Mouse (Mus musculus) olfactory bulb, adult 2 months (tissue): ENCODE results near the gene Clpb. TPM values are rescaled to one million over a fixed set of nuclear protein-coding genes. Genes with fewer than 3 reads are reported as not detected.

Experiments used
- H3K27ac ChIP-seq: fragments of 200-500 bp; 2 replicates; pipeline ENCODE4 v1.5.1; 2012; ENCODE audit warnings: low read depth, low read length; ENCODE audit not compliant: insufficient read depth
- H3K4me1 ChIP-seq: fragments of 200-500 bp; 2 replicates; pipeline ENCODE4 v1.6.1; 2012; ENCODE audit warnings: low read length; ENCODE audit not compliant: control insufficient read depth, insufficient read depth
- H3K4me3 ChIP-seq: fragments of 200-500 bp; 2 replicates; pipeline ENCODE4 v1.5.1; 2012; ENCODE audit warnings: mild to moderate bottlenecking, low read depth, low read length, moderate library complexity; ENCODE audit not compliant: insufficient read depth
- CTCF ChIP-seq: fragments of 200-500 bp; IDR thresholded peaks from 2 replicates; pipeline ENCODE4 v1.5.1; 2012; ENCODE audit warnings: low read depth, mild to moderate bottlenecking, low read length, moderate library complexity; ENCODE audit not compliant: insufficient read depth
- POLR2A ChIP-seq: fragments of 200-500 bp; IDR thresholded peaks from 2 replicates; pipeline ENCODE4 v1.6.1; 2012; ENCODE audit warnings: mild to moderate bottlenecking, low read depth, low read length, moderate library complexity; ENCODE audit not compliant: insufficient read depth
- WGBS: fragments of 180-500 bp; shearing (Covaris S2); methylation state at CpG from one replicate; pipeline ENCODE4 v1.1.7; 2018; 5-methylcytosine and 5-hydroxymethylcytosine counted together
- polyA plus RNA-seq: library from polyadenylated mRNA; stranded (reverse); fragments of >200 nt; gene quantifications from 2 replicates; pipeline ENCODE4 v1.2.4, GENCODE M21; 2012; ENCODE audit warnings: low replicate concordance; ENCODE audit not compliant: missing spikeins, insufficient read depth, insufficient read length

Clpb gene
- polyA plus RNA-seq, 1 experiment: not detected

DNA sequence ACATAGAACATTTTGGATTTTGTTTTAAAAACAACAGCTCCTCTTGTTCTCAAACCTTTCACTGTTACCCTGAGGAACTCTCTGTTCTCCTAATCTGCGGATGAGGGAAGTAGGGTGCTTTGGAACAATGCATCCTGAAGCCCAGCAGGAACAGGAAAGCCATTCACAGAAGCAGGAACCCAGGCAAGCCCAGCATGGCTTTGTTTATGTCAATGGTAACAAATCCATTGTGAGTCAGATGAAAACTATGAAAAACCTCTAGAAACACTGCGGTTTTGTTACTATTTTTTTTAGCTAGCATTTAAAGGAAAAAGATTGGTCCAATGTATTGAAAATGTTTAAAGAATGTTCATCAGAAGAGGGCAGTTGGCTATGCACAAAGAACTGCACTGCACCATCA lies 35.0 kb upstream of the Clpb start:
- Histone ChIP-seq H3K4me1 (no peaks in the 10 kb centered on the region), H3K4me3 (no peak overlapping the region), H3K27ac (no peak overlapping the region)
- WGBS: 35% methylated on average over 2 of the region's 2 CpGs
- TF ChIP-seq CTCF: no peak
- TF ChIP-seq POLR2A: no peak

DNA sequence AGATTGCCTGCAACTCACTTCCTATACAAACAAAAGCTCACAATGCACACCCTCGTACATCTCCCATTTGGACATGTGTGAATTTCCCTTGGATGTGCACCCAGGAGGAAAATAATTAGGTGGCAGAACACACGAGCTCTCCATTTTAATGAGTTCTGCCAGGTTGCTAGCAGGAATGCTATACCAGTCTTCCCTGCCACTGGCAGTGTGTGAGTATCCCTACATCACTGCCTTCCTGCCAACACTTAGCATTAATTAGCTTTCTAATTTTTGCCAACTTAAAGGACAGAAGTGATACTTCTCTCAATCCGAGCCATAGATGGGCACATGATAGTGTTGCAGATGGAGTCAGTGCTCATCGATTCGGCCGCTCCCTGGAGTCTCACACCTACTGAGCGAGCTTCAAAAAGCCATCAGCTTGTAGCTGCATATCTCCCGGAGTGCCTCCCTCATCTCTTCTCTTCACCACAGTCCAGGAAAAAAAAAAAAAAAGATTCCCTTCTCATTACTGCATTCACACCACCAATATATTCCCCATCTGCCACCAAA lies 29.7 kb upstream of the Clpb start:
- TF ChIP-seq CTCF: no peak
- Histone ChIP-seq H3K4me3 (no peak overlapping the region), H3K4me1 (no peaks in the 10 kb centered on the region), H3K27ac (no peak overlapping the region)
- WGBS: 78% methylated on average over 8 of the region's 8 CpGs

DNA sequence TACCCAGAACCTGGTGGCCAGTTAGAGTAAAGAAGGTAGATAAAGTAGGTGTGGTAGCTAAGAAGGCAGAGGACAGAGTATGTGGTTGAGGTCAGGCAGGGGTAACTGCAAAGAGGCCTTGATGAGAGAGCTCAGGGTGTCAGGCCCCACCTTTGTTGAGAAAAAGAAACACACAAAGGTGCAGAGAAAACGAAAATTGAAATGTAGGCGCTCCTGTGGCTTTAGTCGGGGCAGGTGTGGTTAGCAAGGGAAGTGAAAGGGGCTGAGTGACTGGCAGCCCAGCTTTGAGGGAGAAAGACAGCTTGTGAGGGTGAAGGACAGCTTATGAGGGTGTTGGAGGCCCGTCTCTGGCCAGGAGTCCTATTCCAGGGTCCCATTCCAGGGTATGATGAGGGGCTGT lies 28.9 kb upstream of the Clpb start:
- Histone ChIP-seq H3K4me3 (no peak overlapping the region), H3K27ac (no peak overlapping the region), H3K4me1 (peaks cover under 1% of the 10 kb centered on the region; the same call in 1 of the 2 replicates)
- 87% methylated on average over 4 of the region's 4 CpGs for whole genome bisulfite sequencing
- no peak for TF ChIP-seq POLR2A
- TF ChIP-seq CTCF: no peak

GRCm38 (mm10) chr7:101636056-101636455 lies 27.4 kb upstream of the Clpb start:
- peaks cover 2% of the 10 kb centered on the region; the same call in 1 of the 2 replicates for H3K4me1 ChIP-seq
- WGBS: 85% methylated on average over 2 of the region's 2 CpGs
- no peak overlapping the region for H3K4me3 ChIP-seq
- no peak overlapping the region for H3K27ac ChIP-seq
- no peak for TF ChIP-seq CTCF
- no peak for TF ChIP-seq POLR2A

DNA sequence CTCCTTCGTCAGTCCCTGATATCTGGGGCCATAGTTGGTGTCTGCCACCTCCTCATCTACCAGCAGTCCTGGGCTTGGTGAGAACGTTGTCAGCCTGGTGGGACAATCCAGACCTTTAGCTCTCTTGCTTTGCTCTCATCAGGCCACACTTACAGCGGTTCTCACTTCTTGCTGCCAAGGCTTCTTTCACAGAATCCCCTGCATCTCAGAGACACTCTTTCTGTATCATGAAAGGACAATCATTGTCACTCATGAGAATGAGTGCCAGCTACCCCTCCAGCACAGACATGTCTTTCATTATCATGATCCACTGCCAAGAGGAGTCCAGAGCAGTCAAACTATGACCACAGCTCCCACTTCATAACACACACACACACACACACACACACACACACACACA lies 19.6 kb upstream of the Clpb start:
- Histone ChIP-seq H3K27ac (no peak overlapping the region), H3K4me1 (peaks cover 2% of the 10 kb centered on the region; the same call in 1 of the 2 replicates), H3K4me3 (no peak overlapping the region)
- 76% methylated on average over 3 of the region's 3 CpGs for WGBS
- no peak for TF ChIP-seq POLR2A
- TF ChIP-seq CTCF: no peak

DNA sequence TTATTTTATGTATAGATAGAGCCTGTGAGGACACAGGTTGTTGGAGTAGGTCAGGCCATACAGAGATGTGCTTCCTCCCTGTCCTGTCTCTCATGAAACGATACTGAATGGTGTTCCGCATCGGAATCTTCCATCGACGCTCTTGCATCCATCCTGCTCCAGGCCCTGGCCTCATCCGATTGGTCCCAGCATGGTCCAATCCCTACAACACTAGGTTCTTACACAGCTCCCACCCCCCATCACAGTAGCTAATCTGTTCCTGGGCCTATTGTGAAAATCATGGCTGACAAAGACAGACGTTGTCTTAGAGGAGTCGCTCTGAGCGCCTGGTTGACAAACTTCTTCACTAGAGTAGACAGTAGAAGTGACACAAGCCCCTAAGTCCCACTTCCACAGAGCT lies 13.7 kb upstream of the Clpb start:
- Histone ChIP-seq H3K27ac (no peak overlapping the region), H3K4me1 (peaks cover 2% of the 10 kb centered on the region; the same call in 1 of the 2 replicates), H3K4me3 (no peak overlapping the region)
- TF ChIP-seq CTCF (no peak), POLR2A (no peak)
- WGBS: 82% methylated on average over 9 of the region's 9 CpGs

DNA sequence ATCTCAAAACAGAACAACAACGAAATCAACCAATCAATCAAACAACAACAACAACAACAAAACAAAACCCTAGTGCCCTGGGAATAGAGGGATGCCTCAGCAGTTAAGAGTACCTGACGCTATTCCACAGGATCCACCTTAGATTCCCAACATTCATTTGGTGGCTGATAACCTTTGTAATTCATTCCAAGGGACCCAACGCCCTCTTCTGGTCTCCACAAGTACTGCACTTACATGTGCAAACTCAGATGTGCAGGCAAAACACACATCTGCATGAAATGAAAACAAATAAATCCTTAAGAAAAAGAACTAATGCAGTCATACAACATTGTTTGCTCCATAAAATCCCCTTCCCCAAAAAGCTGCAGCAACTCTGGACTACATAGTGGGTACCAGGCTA lies 12.9 kb upstream of the Clpb start:
- Histone ChIP-seq H3K4me3 (no peak overlapping the region), H3K4me1 (peaks cover 2% of the 10 kb centered on the region; the same call in 1 of the 2 replicates), H3K27ac (peak overlapping the region; percentile 41; the same call in 1 of the 2 replicates)
- WGBS: 41% methylated on average over 3 of the region's 3 CpGs
- TF ChIP-seq POLR2A (no peak), CTCF (no peak)

DNA sequence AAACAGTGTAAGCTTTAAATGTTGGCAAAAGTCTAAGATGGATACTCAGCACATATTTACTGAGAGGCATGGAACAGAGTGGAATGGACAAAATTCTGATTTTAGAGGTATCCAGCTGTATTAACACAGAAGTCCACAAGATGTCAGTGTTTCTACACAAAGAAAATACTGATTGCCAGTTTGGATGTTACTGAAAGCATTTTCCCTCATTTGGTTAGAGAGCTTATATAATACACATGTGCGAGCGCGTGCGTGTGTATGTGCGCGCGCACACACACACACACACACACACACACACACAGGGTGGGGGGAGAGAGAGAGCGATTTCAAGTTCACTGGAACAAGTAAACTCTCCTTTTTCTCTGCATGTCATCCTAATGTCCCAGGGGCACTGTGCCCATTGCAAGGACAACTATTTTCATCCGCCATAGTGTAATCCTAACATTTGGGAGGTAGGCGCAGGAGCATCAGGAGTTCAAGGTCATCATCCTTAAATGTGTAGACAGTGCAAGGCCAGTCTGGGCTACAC lies 9.7 kb upstream of the Clpb start:
- TF ChIP-seq CTCF: no peak
- Histone ChIP-seq H3K27ac (no peak overlapping the region), H3K4me1 (peaks cover 2% of the 10 kb centered on the region; the same call in 1 of the 2 replicates), H3K4me3 (peak overlapping the region; percentile 19)
- WGBS: 15% methylated on average over 10 of the region's 10 CpGs

DNA sequence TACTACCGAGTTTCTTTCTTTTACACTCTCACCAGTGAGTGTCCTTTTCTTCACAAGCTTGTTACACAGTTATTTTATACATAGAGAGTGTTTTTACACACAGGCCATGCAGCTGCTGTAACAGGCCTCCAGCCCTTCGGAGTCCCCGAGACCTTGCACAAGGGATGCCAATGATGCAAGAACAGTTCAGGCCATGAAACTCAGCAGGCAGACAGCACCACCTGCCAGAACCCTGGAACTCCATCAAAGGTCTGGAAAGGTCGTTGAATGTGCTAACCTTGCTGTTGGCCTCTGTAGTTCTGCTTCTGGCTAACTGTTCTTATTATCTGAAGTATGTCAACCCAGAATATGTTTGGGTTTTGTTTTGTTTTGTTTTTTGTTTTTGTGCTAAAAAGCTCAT lies 8.5 kb upstream of the Clpb start:
- 66% methylated on average over 4 of the region's 4 CpGs for WGBS
- Histone ChIP-seq H3K4me1 (peaks cover 2% of the 10 kb centered on the region; the same call in 1 of the 2 replicates), H3K27ac (no peak overlapping the region), H3K4me3 (no peak overlapping the region)
- TF ChIP-seq POLR2A (no peak), CTCF (no peak)

DNA sequence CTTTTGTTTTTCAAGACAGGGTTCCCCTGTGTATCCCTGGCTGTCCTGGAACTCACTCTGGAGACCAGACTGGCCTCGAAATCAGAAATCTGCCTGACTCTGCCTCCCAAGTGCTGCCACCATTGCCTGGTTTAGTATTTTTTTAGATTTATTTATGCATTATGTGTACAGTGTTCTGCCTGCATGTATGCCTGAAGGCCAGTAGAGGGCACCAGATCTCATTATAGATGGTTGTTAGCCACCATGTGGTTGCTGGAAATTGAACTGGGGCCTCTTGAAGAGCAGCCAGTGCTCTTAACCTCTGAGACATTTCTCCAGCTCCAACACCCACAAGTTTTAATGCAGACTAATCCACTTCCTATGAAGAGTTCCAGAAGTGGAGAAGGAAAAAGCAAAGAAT lies 1.4 kb upstream of the Clpb start:
- Histone ChIP-seq H3K4me3 (no peak overlapping the region), H3K27ac (no peak overlapping the region)

More for the DNA sequence above, 1.4 kb upstream of the Clpb start:
- 84% methylated on average over 1 of the region's 1 CpGs for WGBS
- TF ChIP-seq CTCF (no peak), POLR2A (no peak)
- H3K4me1 ChIP-seq: peaks cover 9% of the 10 kb centered on the region
